8 mouse cellular contexts compared by ENCODE assay signal in the genomic region with DNA sequence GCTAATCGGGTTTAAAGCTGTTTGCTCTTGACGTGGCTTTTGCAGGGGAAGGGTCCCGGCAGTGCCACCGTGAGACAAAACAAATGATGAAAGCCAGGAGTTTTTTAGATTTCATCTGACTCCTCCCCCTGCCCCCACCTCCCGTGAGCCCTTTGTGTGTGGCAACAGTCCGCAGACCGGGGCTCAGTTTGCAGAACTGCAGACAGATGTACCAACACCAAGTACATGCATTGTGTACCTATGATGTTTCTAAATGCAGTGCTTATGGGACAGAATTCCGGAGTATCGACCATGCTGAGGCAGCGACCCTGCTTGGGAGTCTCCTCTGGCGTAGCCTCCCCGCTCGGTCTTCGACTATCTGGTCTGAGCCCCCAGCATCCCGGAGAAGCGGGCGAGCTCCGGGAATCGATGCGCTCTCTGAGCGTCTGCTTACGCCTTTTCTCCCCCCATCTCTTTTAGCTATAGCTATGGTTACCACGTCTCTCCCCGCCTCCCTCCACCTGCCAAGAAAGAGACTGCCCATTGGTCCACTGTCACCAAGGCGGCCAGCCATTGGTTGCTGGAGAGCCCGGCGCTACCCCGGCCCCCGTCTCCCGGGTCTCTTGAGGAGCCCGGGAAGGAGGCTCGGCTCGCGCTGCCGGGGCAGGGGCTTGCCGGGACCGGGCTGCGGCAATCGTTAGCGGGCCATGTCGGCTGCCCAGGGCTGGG. TPM values are rescaled to one million over a fixed set of nuclear protein-coding genes. Genes with fewer than 3 reads are reported as not detected.
DNase-seq lines count a peak whose midpoint lies in the region; ATAC-seq and TF ChIP-seq lines count a peak whose summit lies in the region.

Gene Klhdc10 (plus strand): TSS at position 561 of the 708 bp plus-strand sequence.

- peak; percentile 97 for ATAC-seq in common myeloid progenitor, adult 5-6 weeks (replicated peaks; ENCODE audit: low read depth, poor library complexity, severe bottlenecking)
- ATAC-seq in hindbrain, postnatal 0 days, result peak; percentile 100
- ATAC-seq in megakaryocyte, adult 5-6 weeks (ENCODE audit: poor library complexity, severe bottlenecking), result peak; percentile 94

- H3K9ac ChIP-seq in hindbrain, postnatal 0 days (replicated peaks; ENCODE audit: low read length), result peak within 1 kb of the TSS; percentile 96

- WGBS in hindbrain, postnatal 0 days, result under 1% methylated on average over 40 of the region's 41 CpGs

- peaks cover 9% of the 10 kb centered on the region for H3K4me1 ChIP-seq in hindbrain, postnatal 0 days (ENCODE audit: insufficient read depth, low read length)

- H3K9me3 ChIP-seq in hindbrain, postnatal 0 days (ENCODE audit: low read length), result no peaks in the 10 kb centered on the region

- peak within 1 kb of the TSS; percentile 89 for H3K4me3 ChIP-seq in gastrocnemius, adult 2 months
- peak within 1 kb of the TSS; percentile 98 for H3K4me3 ChIP-seq in hindbrain, postnatal 0 days (ENCODE audit: low read length)
- peak within 1 kb of the TSS; percentile 88 for H3K4me3 ChIP-seq in left cerebral cortex, adult 2 months

- no peak for TF ChIP-seq CTCF in gastrocnemius, adult 2 months (IDR thresholded peaks at IDR 0.05)
- TF ChIP-seq CTCF in hindbrain, postnatal 0 days (IDR thresholded peaks at IDR 0.05; ENCODE audit: low read depth), result peak; percentile 11; the same call in 1 of the 2 replicates
- TF ChIP-seq CTCF in left cerebral cortex, adult 2 months (IDR thresholded peaks at IDR 0.05), result no peak

- peak within 1 kb of the TSS; percentile 67 for H3K4me2 ChIP-seq in hindbrain, postnatal 0 days (ENCODE audit: low read depth, low read length)

- peak; percentile 99 for DNase-seq in ZHBTc4 (ENCODE audit: low read depth, low spot score)
- peak; percentile 99 for DNase-seq in gastrocnemius, adult 2 months
- peak; percentile 99 for DNase-seq in hindbrain, postnatal 0 days (ENCODE audit: low spot score)
- DNase-seq in left cerebral cortex, adult 2 months (ENCODE audit: extremely low spot score in 1 of 2, low spot score in 2 of 2), result peak; percentile 99 to 100
- DNase-seq in right cerebral cortex, adult 2 months (ENCODE audit: low spot score in 2 of 2), result peak; percentile 100
- peak; percentile 99 for DNase-seq in urinary bladder, postnatal 14 days (ENCODE audit: low spot score)

- H3K27me3 ChIP-seq in hindbrain, postnatal 0 days (ENCODE audit: insufficient read depth, low read length), result no peaks in the 10 kb centered on the region

- no peaks in the 10 kb centered on the region for H3K36me3 ChIP-seq in hindbrain, postnatal 0 days (ENCODE audit: insufficient read depth, low read length)

- intact Hi-C loops in gastrocnemius, adult 2 months (cut with DNase I), result loop anchor here (5.0 to 10.0 kb wide), 2 partner anchors 581 to 633 kb away; no protein-coding TSS in a partner anchor
- intact Hi-C loops in left cerebral cortex, adult 2 months (cut with DNase I), result loop anchor here (2.0 to 5.0 kb wide), 5 partner anchors 106 to 637 kb away; partner anchors contain the start of genes Copg2, Ssmem1 and Tmem209

- peak within 1 kb of the TSS; percentile 91 for H3K27ac ChIP-seq in gastrocnemius, adult 2 months
- peak within 1 kb of the TSS; percentile 96 for H3K27ac ChIP-seq in hindbrain, postnatal 0 days
- peak within 1 kb of the TSS; percentile 91 for H3K27ac ChIP-seq in left cerebral cortex, adult 2 months

RNA-seq across cellular contexts. Expression of gene Klhdc10, which starts in this region (rescaled TPM):
- 40.2 and 43.4 TPM in 2 replicates for total RNA-seq in common myeloid progenitor, adult 5-6 weeks (2017)
- 10 to 100 TPM; 35.8 to 44.4 TPM for total RNA-seq in gastrocnemius, adult 2 months (2021)
- total RNA-seq in hindbrain, postnatal 0 days (2014; rRNA removed), result 97.1 and 103 TPM in 2 replicates
- 20.6 and 23.2 TPM in 2 replicates for polyA plus RNA-seq in hindbrain, postnatal 0 days (2015; fragmentation: Nextera tagmentation; extraction: Ambion mirVana)
- 10 to 100 TPM; 87.2 to 91.9 TPM for total RNA-seq in left cerebral cortex, adult 2 months (2021)
- 14.5 and 16.4 TPM in 2 replicates for total RNA-seq in megakaryocyte, adult 5-6 weeks (2015)
- 35.3 and 40.8 TPM in 2 replicates for total RNA-seq in megakaryocyte, adult 5-6 weeks (2017)

Comparison
In these comparisons a context has a peak if more than half of its experiments do, and no peak if none do; other contexts are left out.
1. Peak in every context shown above with its lines: DNase-seq, ATAC-seq, H3K4me3 ChIP-seq and H3K27ac ChIP-seq.